1 mouse cellular context compared by ENCODE assay signal in the genomic region with DNA sequence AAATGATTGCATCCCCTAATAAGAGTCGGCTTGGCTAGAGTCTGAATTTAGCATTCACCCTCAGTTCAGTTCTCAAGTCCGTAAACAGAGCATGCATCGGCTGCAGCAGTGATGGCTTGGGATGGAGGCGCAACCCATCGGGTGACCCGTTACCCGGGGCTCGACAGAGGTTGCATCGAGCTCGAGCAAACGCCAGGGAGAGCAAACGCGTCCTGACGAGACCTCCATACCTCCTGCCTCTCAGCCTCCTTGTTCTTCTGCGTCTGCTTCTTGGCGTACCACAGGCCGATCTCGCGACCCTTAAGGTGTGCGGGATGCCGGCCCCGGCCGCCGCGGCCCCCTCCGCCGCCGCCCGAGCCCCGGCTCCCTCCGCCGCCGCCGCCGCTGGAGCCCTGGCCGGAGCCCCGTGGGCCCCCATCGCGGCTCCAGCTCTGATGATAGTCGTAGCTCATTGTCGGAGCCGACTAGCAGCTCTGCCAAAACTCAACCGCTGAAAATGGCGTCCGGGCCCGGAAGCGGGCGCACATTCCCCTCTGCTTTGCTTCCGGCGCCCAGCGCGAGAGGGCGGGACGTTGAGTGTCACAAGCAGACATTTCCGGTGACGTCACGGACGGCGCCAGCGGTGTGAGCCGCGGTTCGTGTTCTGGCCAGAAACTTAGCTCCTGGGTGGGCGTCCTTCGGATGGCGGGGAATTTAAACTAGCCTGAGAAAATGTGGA.
TF ChIP-seq lines count a peak whose summit lies in the region.

TSS of gene Dhx36 (minus strand) at position 517 of the 718 bp plus-strand sequence.

TF ChIP-seq in CH12.LX, 34 proteins besides CTCF, POLR2A, EP300 and RAD21 (continued from another document):
- TF ChIP-seq IRF4 (IDR thresholded peaks at IDR 0.05; ENCODE audit: low read depth, low read length) (peak; percentile 44; the same call in 1 of the 2 replicates), MXI1 (IDR thresholded peaks at IDR 0.05; ENCODE audit: low read depth, low read length) (peak; percentile 68), MAX (IDR thresholded peaks at IDR 0.05; ENCODE audit: low read length) (no peak), GABPA (IDR thresholded peaks at IDR 0.05; ENCODE audit: insufficient replicate concordance, low read depth, low read length) (no peak; the same call in 1 of the 2 replicates), CHD1 (IDR thresholded peaks at IDR 0.05; ENCODE audit: low read depth, low read length) (no peak), JUND (conservative IDR thresholded peaks at IDR 0.05; ENCODE audit: low read depth, low read length) (no peak), TCF12 (IDR thresholded peaks at IDR 0.05; ENCODE audit: low read depth, low read length) (peak; percentile 85), ZNF384 (IDR thresholded peaks at IDR 0.05; ENCODE audit: low read depth, low read length) (no peak), USF1 (IDR thresholded peaks at IDR 0.05; ENCODE audit: low read depth, low read length) (no peak), SMC3 (IDR thresholded peaks at IDR 0.05; ENCODE audit: low read depth, low read length) (no peak), PAX5 (IDR thresholded peaks at IDR 0.05; ENCODE audit: low read length) (no peak), NRF1 (IDR thresholded peaks at IDR 0.05; ENCODE audit: low read depth, low read length) (peak; percentile 34; the same call in 1 of the 2 replicates), MYC (IDR thresholded peaks at IDR 0.05; ENCODE audit: low read depth, low read length) (peak; percentile 49; the same call in 1 of the 2 replicates), ZKSCAN1 (IDR thresholded peaks at IDR 0.05; ENCODE audit: borderline replicate concordance, low read depth, low read length) (no peak), ZMIZ1 (IDR thresholded peaks at IDR 0.05; ENCODE audit: low read depth, low read length) (no peak), KAT2A (IDR thresholded peaks at IDR 0.05; ENCODE audit: insufficient replicate concordance, low read length) (peak; percentile 81; the same call in 1 of the 2 replicates), TBP (conservative IDR thresholded peaks at IDR 0.05; ENCODE audit: low read depth, low read length) (peak; percentile 51; the same call in 1 of the 2 replicates), E2F4 (IDR thresholded peaks at IDR 0.05; ENCODE audit: insufficient replicate concordance, low read depth, low read length) (peak; percentile 92), RCOR1 (conservative IDR thresholded peaks at IDR 0.05; ENCODE audit: low read depth, low read length) (no peak), ETS1 (conservative IDR thresholded peaks at IDR 0.05; ENCODE audit: low read depth, low read length) (no peak)
TF ChIP-seq in CH12.LX: peak in this region for 16.
